Mouse (Mus musculus): ENCODE measurements around the gene Rasgef1b. TPM values are rescaled to one million over a fixed set of nuclear protein-coding genes. Genes with fewer than 3 reads are reported as not detected.

The Rasgef1b gene
- polyA plus RNA-seq, 1 experiment = 4.5 TPM

DNA sequence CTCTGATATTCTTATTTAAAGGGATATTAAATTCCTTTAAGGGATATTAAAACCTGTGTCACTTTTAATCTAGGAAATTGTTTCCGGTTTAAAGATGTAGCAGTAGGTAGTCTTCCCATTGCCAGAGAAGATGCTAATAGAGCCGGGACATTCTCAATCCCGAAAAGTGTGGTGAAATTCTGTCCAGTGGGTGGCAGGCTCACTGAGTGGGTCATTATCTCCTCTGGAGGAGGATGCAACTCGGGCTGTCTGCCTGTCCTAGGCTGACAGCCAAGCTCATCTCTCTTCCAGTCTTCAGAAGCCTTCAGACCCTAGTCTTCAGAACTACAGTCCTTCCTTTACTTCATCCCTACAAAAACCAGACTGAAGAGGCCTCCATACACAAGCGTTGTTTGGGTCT is 305.6 kb downstream of the Rasgef1b start:
- no peaks in the 10 kb centered on the region for H3K27me3 ChIP-seq (ENCODE audit: control insufficient read depth, insufficient read depth, low read length)
- DNase-seq = no peak
- no peak overlapping the region for H3K4me3 ChIP-seq (ENCODE audit: control insufficient read depth, insufficient read depth, low read length)
- TF ChIP-seq CTCF (IDR thresholded peaks at IDR 0.05; ENCODE audit: borderline replicate concordance, control insufficient read depth, extremely low read depth, insufficient read depth, low read length, poor library complexity) (no peak), POLR2A (IDR thresholded peaks at IDR 0.05; ENCODE audit: control insufficient read depth, extremely low read depth, insufficient read depth, low read length, poor library complexity) (no peak)
- no peaks in the 10 kb centered on the region for H3K36me3 ChIP-seq (ENCODE audit: control insufficient read depth, insufficient read depth, low read length)
- WGBS = 89% methylated on average over 5 of the region's 5 CpGs
- H3K27ac ChIP-seq (ENCODE audit: control insufficient read depth, insufficient read depth, low read length) = no peak overlapping the region
- no peaks in the 10 kb centered on the region for H3K4me1 ChIP-seq (replicated peaks; ENCODE audit: control insufficient read depth, insufficient read depth, low read length)

DNA sequence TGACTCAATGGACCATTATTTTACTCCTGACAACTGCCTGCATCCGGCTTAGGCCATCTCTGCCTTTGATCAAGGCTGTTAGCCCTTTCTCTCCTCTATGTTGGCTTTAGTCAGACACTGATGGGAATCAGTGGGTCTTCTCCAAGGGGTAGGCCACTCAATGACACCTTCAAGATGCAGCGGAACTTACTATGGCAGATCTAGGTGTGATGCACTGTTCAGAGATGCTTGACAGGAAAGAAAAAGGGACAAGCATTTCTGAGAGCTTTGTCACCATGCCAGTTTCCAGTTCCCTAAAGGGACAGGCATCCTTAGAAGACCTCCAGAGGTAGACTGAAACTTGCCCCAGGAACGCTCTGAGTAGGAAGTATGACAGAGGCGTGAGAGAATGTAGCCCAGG is 306.0 kb downstream of the Rasgef1b start:
- Histone ChIP-seq H3K4me1 (replicated peaks; ENCODE audit: control insufficient read depth, insufficient read depth, low read length) (no peaks in the 10 kb centered on the region), H3K4me3 (ENCODE audit: control insufficient read depth, insufficient read depth, low read length) (no peak overlapping the region), H3K27ac (ENCODE audit: control insufficient read depth, insufficient read depth, low read length) (no peak overlapping the region), H3K36me3 (ENCODE audit: control insufficient read depth, insufficient read depth, low read length) (no peaks in the 10 kb centered on the region), H3K27me3 (ENCODE audit: control insufficient read depth, insufficient read depth, low read length) (no peaks in the 10 kb centered on the region)
- 96% methylated on average over 4 of the region's 4 CpGs for WGBS
- DNase-seq = no peak
- TF ChIP-seq CTCF (IDR thresholded peaks at IDR 0.05; ENCODE audit: borderline replicate concordance, control insufficient read depth, extremely low read depth, insufficient read depth, low read length, poor library complexity) (no peak), POLR2A (IDR thresholded peaks at IDR 0.05; ENCODE audit: control insufficient read depth, extremely low read depth, insufficient read depth, low read length, poor library complexity) (no peak)

DNA sequence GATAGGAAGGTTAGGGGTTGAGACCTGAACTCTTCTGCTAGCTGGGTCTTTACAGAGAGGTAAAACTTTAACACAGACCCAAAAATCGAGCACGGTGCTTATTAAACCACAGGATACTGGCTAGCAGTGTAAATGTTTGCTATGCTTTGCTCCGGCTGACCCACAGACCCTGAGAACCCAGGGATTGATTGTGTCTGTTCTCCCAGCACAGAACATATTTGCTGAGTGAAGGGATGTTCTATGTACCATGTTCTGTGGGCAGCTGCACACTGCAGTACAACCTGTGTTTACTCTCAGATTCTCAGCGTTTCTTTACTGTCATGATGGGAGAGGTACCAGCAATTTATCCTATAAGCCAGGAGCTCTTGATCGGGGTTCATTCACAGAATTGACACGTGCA is 306.8 kb downstream of the Rasgef1b start:
- H3K4me3 ChIP-seq (ENCODE audit: control insufficient read depth, insufficient read depth, low read length) = no peak overlapping the region
- no peak for DNase-seq
- H3K27me3 ChIP-seq (ENCODE audit: control insufficient read depth, insufficient read depth, low read length) = no peaks in the 10 kb centered on the region
- no peak overlapping the region for H3K27ac ChIP-seq (ENCODE audit: control insufficient read depth, insufficient read depth, low read length)
- TF ChIP-seq CTCF (IDR thresholded peaks at IDR 0.05; ENCODE audit: borderline replicate concordance, control insufficient read depth, extremely low read depth, insufficient read depth, low read length, poor library complexity) = no peak
- no peak for TF ChIP-seq POLR2A (IDR thresholded peaks at IDR 0.05; ENCODE audit: control insufficient read depth, extremely low read depth, insufficient read depth, low read length, poor library complexity)
- 89% methylated on average over 6 of the region's 6 CpGs for WGBS
- H3K4me1 ChIP-seq (replicated peaks; ENCODE audit: control insufficient read depth, insufficient read depth, low read length) = no peaks in the 10 kb centered on the region
- H3K36me3 ChIP-seq (ENCODE audit: control insufficient read depth, insufficient read depth, low read length) = no peaks in the 10 kb centered on the region

DNA sequence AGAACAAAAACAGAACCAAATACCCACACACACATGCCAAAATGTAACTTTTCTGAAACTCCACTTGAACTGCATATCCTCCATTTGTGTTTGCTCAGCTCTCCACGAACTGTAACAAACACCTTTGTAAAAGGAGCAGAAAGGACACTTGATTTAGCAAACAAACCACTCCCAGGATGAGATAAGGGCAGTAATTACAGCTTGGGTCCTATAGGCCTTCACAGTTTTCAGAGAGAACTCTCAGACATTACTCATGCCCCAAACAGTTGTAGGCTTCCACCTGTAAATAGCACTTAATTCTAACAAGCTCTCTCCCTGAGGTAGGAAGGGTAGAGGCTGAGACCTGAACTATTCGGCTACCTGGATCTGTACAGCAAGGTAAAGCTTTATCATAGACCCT is 309.0 kb downstream of the Rasgef1b start:
- Histone ChIP-seq H3K4me3 (ENCODE audit: control insufficient read depth, insufficient read depth, low read length) (no peak overlapping the region), H3K27ac (ENCODE audit: control insufficient read depth, insufficient read depth, low read length) (no peak overlapping the region), H3K36me3 (ENCODE audit: control insufficient read depth, insufficient read depth, low read length) (no peaks in the 10 kb centered on the region), H3K4me1 (replicated peaks; ENCODE audit: control insufficient read depth, insufficient read depth, low read length) (no peaks in the 10 kb centered on the region), H3K27me3 (ENCODE audit: control insufficient read depth, insufficient read depth, low read length) (no peaks in the 10 kb centered on the region)
- WGBS = 67% methylated on average over 2 of the region's 2 CpGs
- no peak for DNase-seq
- no peak for TF ChIP-seq POLR2A (IDR thresholded peaks at IDR 0.05; ENCODE audit: control insufficient read depth, extremely low read depth, insufficient read depth, low read length, poor library complexity)
- TF ChIP-seq CTCF (IDR thresholded peaks at IDR 0.05; ENCODE audit: borderline replicate concordance, control insufficient read depth, extremely low read depth, insufficient read depth, low read length, poor library complexity) = no peak

DNA sequence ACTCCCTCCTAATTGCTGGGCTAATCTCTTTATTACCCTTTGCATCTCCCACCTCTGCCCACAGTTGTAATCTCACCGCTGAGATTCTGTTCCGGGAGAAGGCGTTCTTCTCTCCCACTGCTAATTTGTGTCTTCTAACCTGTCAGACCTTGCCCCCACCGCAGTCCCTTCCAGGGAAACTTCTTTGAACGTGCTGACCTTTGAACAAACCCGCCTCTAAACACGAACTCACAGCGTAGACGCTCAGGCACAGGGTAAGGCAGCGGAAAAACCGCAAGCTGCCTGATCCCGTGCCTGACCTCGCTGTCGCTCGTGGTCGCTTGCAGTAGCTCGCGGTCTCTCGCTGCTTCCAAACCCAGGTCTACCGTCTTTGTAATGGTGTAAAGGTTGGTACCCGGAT is 312.0 kb downstream of the Rasgef1b start:
- no peak for DNase-seq
- Histone ChIP-seq H3K27ac (ENCODE audit: control insufficient read depth, insufficient read depth, low read length) (no peak overlapping the region), H3K36me3 (ENCODE audit: control insufficient read depth, insufficient read depth, low read length) (no peaks in the 10 kb centered on the region), H3K4me1 (replicated peaks; ENCODE audit: control insufficient read depth, insufficient read depth, low read length) (no peaks in the 10 kb centered on the region), H3K4me3 (ENCODE audit: control insufficient read depth, insufficient read depth, low read length) (no peak overlapping the region), H3K27me3 (ENCODE audit: control insufficient read depth, insufficient read depth, low read length) (no peaks in the 10 kb centered on the region)
- TF ChIP-seq POLR2A (IDR thresholded peaks at IDR 0.05; ENCODE audit: control insufficient read depth, extremely low read depth, insufficient read depth, low read length, poor library complexity) (no peak), CTCF (IDR thresholded peaks at IDR 0.05; ENCODE audit: borderline replicate concordance, control insufficient read depth, extremely low read depth, insufficient read depth, low read length, poor library complexity) (no peak)
- WGBS = 95% methylated on average over 21 of the region's 21 CpGs

DNA sequence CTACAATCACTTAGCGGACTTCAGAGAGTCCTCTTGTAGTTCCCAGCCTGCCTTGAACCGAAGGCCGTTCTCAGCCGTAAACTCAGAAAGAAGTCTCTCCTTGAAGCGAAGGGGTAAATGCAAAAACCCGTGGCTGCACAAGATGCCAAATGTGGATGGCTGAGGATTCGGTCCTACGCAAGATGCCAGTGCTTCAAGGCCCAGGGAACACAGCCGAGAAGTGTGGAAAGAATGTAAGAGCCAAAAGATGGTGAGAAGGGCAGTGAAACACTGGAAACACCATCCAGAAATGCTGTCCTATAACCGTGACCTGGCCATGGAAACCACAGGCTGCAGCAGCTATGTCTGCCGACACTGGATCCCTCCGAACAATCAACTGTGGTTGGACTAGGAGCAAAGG is 313.2 kb downstream of the Rasgef1b start:
- WGBS = 94% methylated on average over 12 of the region's 12 CpGs
- TF ChIP-seq POLR2A (IDR thresholded peaks at IDR 0.05; ENCODE audit: control insufficient read depth, extremely low read depth, insufficient read depth, low read length, poor library complexity) = no peak
- TF ChIP-seq CTCF (IDR thresholded peaks at IDR 0.05; ENCODE audit: borderline replicate concordance, control insufficient read depth, extremely low read depth, insufficient read depth, low read length, poor library complexity) = no peak
- Histone ChIP-seq H3K27ac (ENCODE audit: control insufficient read depth, insufficient read depth, low read length) (no peak overlapping the region), H3K4me1 (replicated peaks; ENCODE audit: control insufficient read depth, insufficient read depth, low read length) (no peaks in the 10 kb centered on the region), H3K36me3 (ENCODE audit: control insufficient read depth, insufficient read depth, low read length) (no peaks in the 10 kb centered on the region), H3K27me3 (ENCODE audit: control insufficient read depth, insufficient read depth, low read length) (no peaks in the 10 kb centered on the region), H3K4me3 (ENCODE audit: control insufficient read depth, insufficient read depth, low read length) (no peak overlapping the region)
- no peak for DNase-seq

DNA sequence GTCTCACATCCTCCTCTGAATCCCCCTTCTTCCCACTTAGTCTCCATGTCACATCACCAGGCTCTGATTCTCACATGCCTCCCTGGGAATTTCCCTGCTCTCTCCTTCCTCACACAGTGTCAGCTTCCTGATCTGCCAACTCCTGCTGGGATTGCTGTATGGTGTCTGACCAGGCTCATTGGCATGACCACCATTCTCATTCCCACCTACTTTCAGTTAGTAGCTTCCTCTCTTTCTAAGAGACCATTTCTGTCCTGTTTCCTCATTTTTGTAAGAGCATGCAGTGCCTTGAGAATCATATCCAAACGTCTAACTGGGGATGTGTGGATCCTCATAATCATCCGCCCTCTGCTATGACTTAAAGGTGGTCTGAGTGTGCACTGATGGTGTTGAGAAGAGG is 313.8 kb downstream of the Rasgef1b start:
- Histone ChIP-seq H3K36me3 (ENCODE audit: control insufficient read depth, insufficient read depth, low read length) (no peaks in the 10 kb centered on the region), H3K4me1 (replicated peaks; ENCODE audit: control insufficient read depth, insufficient read depth, low read length) (no peaks in the 10 kb centered on the region), H3K4me3 (ENCODE audit: control insufficient read depth, insufficient read depth, low read length) (no peak overlapping the region), H3K27me3 (ENCODE audit: control insufficient read depth, insufficient read depth, low read length) (no peaks in the 10 kb centered on the region), H3K27ac (ENCODE audit: control insufficient read depth, insufficient read depth, low read length) (no peak overlapping the region)
- DNase-seq = no peak
- TF ChIP-seq CTCF (IDR thresholded peaks at IDR 0.05; ENCODE audit: borderline replicate concordance, control insufficient read depth, extremely low read depth, insufficient read depth, low read length, poor library complexity) (no peak), POLR2A (IDR thresholded peaks at IDR 0.05; ENCODE audit: control insufficient read depth, extremely low read depth, insufficient read depth, low read length, poor library complexity) (no peak)
- 62% methylated on average over 2 of the region's 2 CpGs for WGBS
